Mouse (Mus musculus) liver, embryonic 11.5 days (tissue): ENCODE data around the gene Top3a. TPM values are rescaled to one million over a fixed set of nuclear protein-coding genes. Genes with fewer than 3 reads are reported as not detected.

ENCODE experiments used
- ATAC-seq: fragments of 200-750 bp; cut with Nextera tagmentation; replicated peaks from 2 replicates; pipeline ENCODE4 v1.8.0; 2017; ENCODE audit warnings: moderate number of reproducible peaks, mild to moderate bottlenecking, moderate TSS enrichment, moderate library complexity; ENCODE audit not compliant: low FRiP score
- DNase-seq: peaks from one replicate; pipeline ENCODE4 v3.0.0-alpha.2; 2017; ENCODE audit warnings: low spot score
- H3K27ac ChIP-seq: fragments of 300-500 bp; sonication (generic); 2 replicates; pipeline ENCODE4 v1.5.1; 2014; ENCODE audit warnings: mild to moderate bottlenecking, low read depth, low read length, control low read depth
- H3K27me3 ChIP-seq: fragments of 300-500 bp; sonication (generic); replicated peaks from 2 replicates; pipeline ENCODE4 v1.6.1; 2014; ENCODE audit warnings: low read length, mixed read lengths; ENCODE audit not compliant: control insufficient read depth, insufficient read depth
- H3K36me3 ChIP-seq: fragments of 300-500 bp; sonication (generic); 2 replicates; pipeline ENCODE4 v1.6.1; 2014; ENCODE audit warnings: mild to moderate bottlenecking, low read length, moderate library complexity, mixed read lengths; ENCODE audit not compliant: control insufficient read depth, insufficient read depth
- H3K4me1 ChIP-seq: fragments of 300-500 bp; sonication (generic); replicated peaks from 2 replicates; pipeline ENCODE4 v1.6.1; 2014; ENCODE audit warnings: low read length, mixed read lengths; ENCODE audit not compliant: control insufficient read depth, insufficient read depth
- H3K4me2 ChIP-seq: fragments of 300-500 bp; sonication (generic); 2 replicates; pipeline ENCODE4 v1.6.1; 2014; ENCODE audit warnings: mild to moderate bottlenecking, control low read depth, moderate library complexity
- H3K4me3 ChIP-seq: fragments of 300-500 bp; sonication (generic); 2 replicates; pipeline ENCODE4 v1.5.1; 2014; ENCODE audit warnings: low read depth, low read length, control low read depth
- H3K9ac ChIP-seq: fragments of 300-500 bp; sonication (generic); 2 replicates; pipeline ENCODE4 v1.6.1; 2014; ENCODE audit warnings: low read depth, low read length, control low read depth
- H3K9me3 ChIP-seq: fragments of 300-500 bp; sonication (generic); 2 replicates; pipeline ENCODE4 v1.6.1; 2016; ENCODE audit warnings: low read length, inconsistent platforms, mixed read lengths; ENCODE audit not compliant: control insufficient read depth
- WGBS: fragments of 180-500 bp; shearing (Covaris S2); extraction: QIAGEN DNeasy Blood & Tissue Kit; methylation state at CpG from one replicate; pipeline ENCODE4 v1.1.7; 2014; 5-methylcytosine and 5-hydroxymethylcytosine counted together
- polyA plus RNA-seq: library from polyadenylated mRNA; unstranded; fragments of >200 nt; fragmentation: Nextera tagmentation; extraction: Ambion mirVana; gene quantifications from 2 replicates; pipeline ENCODE4 v1.2.1, GENCODE M21; 2014

Top3a gene
- polyA plus RNA-seq, 1 experiment from 2014 or later: 16.2 TPM

GRCm38 (mm10) chr11:60731251-60731650 is 45.9 kb downstream of the Top3a start:
- WGBS: 90% methylated on average over 14 of the region's 14 CpGs
- ATAC-seq (no peak), DNase-seq (no peak)
- H3K9ac ChIP-seq: no peak overlapping the region
- H3K36me3 ChIP-seq: peaks cover 8% of the 10 kb centered on the region; the same call in 1 of the 2 replicates
- H3K27me3 ChIP-seq: no peaks in the 10 kb centered on the region
- peaks cover 11% of the 10 kb centered on the region for H3K4me1 ChIP-seq
- no peak overlapping the region for H3K27ac ChIP-seq
- H3K4me2 ChIP-seq: no peak overlapping the region
- H3K9me3 ChIP-seq: no peaks in the 10 kb centered on the region
- H3K4me3 ChIP-seq: no peak overlapping the region

- ATAC-seq: no peak
- no peaks in the 10 kb centered on the region for H3K27me3 ChIP-seq
- H3K27ac ChIP-seq: no peak overlapping the region
- no peaks in the 10 kb centered on the region for H3K9me3 ChIP-seq
- no peak overlapping the region for H3K4me2 ChIP-seq
- no peak overlapping the region for H3K9ac ChIP-seq
- H3K36me3 ChIP-seq: peaks cover 8% of the 10 kb centered on the region; the same call in 1 of the 2 replicates
- 84% methylated on average over 9 of the region's 9 CpGs for WGBS
- H3K4me1 ChIP-seq: peaks cover 14% of the 10 kb centered on the region
- DNase-seq: no peak
- H3K4me3 ChIP-seq: no peak overlapping the region
Measured at GRCm38 (mm10) chr11:60730169-60730568, 47.0 kb downstream of the Top3a start.

DNA sequence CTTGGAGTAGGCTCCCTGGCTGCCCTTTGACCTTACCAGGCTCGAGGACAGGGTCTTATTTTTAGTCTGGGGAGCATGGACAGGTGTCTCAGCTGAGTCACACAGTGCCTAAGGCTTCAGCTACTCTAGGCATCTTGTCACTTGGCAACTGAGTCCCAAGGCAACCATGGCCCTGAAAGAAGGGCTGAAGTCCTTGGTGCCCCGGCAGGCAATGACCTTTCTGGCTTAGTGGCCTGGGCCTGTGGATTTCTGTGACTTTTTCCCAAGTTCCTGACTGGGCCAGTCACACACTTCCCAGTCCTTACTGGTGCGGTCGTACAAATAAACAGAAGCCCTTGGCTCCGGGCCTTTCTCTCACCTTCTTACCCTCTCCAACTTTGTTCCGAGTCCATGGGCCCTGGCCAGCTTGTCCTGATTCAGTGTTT is 47.9 kb downstream of the Top3a start:
- H3K27ac ChIP-seq: no peak overlapping the region
- WGBS: 74% methylated on average over 6 of the region's 6 CpGs
- no peaks in the 10 kb centered on the region for H3K9me3 ChIP-seq
- ATAC-seq: no peak
- peak overlapping the region; percentile 84 for H3K4me3 ChIP-seq
- H3K9ac ChIP-seq: 0 out of 2 replicates have a peak overlapping the region, but pooled peaks have one; percentile 35
- peak overlapping the region; percentile 78 for H3K4me2 ChIP-seq
- peaks cover 14% of the 10 kb centered on the region for H3K4me1 ChIP-seq
- H3K36me3 ChIP-seq: peaks cover 8% of the 10 kb centered on the region; the same call in 1 of the 2 replicates
- H3K27me3 ChIP-seq: no peaks in the 10 kb centered on the region
- no peak for DNase-seq

GRCm38 (mm10) chr11:60728260-60728761 is 48.9 kb downstream of the Top3a start, which contains the start of gene Mief2:
Gene Mief2, plus strand, starts transcription at chr11:60728398.
- Histone ChIP-seq H3K4me1 (peaks cover 14% of the 10 kb centered on the region), H3K4me2 (peak within 1 kb of the TSS; percentile 78), H3K4me3 (peak within 1 kb of the TSS; percentile 84), H3K9me3 (no peaks in the 10 kb centered on the region), H3K36me3 (peaks cover 10% of the 10 kb centered on the region; the same call in 1 of the 2 replicates), H3K9ac (peak within 1 kb of the TSS; percentile 86), H3K27me3 (no peaks in the 10 kb centered on the region), H3K27ac (peak within 1 kb of the TSS; percentile 62)
- under 1% methylated on average over 44 of the region's 44 CpGs for WGBS
- ATAC-seq (peak; percentile 91), DNase-seq (peak; percentile 89)

GRCm38 (mm10) chr11:60727392-60728140 is 49.6 kb downstream of the Top3a start:
- H3K27ac ChIP-seq: peak overlapping the region; percentile 62
- ATAC-seq (no peak; the same call in 1 of the 2 replicates), DNase-seq (no peak)
- no peaks in the 10 kb centered on the region for H3K27me3 ChIP-seq
- 8% methylated on average over 12 of the region's 12 CpGs for WGBS
- peak overlapping the region; percentile 86 for H3K9ac ChIP-seq
- H3K9me3 ChIP-seq: no peaks in the 10 kb centered on the region
- peak overlapping the region; percentile 84 for H3K4me3 ChIP-seq
- peaks cover 16% of the 10 kb centered on the region; the same call in 1 of the 2 replicates for H3K36me3 ChIP-seq
- H3K4me1 ChIP-seq: peaks cover 14% of the 10 kb centered on the region
- H3K4me2 ChIP-seq: peak overlapping the region; percentile 78

GRCm38 (mm10) chr11:60726601-60727391 is 50.4 kb downstream of the Top3a start, which contains the start of gene Flii:
Gene Flii, minus strand, starts transcription at chr11:60727263.
- Histone ChIP-seq H3K4me3 (peak within 1 kb of the TSS; percentile 84), H3K27ac (peak within 1 kb of the TSS; percentile 62), H3K27me3 (no peaks in the 10 kb centered on the region), H3K9me3 (no peaks in the 10 kb centered on the region), H3K4me1 (peaks cover 14% of the 10 kb centered on the region), H3K9ac (peak within 1 kb of the TSS; percentile 86), H3K36me3 (peaks cover 18% of the 10 kb centered on the region; the same call in 1 of the 2 replicates), H3K4me2 (peak within 1 kb of the TSS; percentile 78)
- peak; percentile 75 for ATAC-seq
- under 1% methylated on average over 58 of the region's 71 CpGs for WGBS
- DNase-seq: peak; percentile 86

DNA sequence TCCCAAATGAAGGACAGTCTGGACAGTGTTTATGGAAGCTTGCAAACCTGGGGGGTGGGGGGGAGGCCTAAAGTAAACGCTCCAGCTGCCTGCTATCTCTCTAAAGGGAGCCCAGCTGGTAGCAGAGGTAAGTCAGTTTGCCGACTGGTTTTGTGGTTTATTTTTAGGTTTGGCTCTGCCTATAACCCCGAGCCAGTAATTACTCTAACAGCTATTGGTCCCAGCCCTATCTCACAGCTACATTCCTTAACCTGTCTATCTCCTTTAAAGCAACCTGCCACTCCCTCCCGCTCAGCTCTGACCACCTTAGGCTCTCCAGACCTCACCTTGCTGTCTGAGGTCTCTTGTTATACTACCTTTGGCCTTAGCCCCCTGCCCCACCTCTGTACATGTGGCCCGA is 57.9 kb downstream of the Top3a start:
- Histone ChIP-seq H3K4me1 (no peaks in the 10 kb centered on the region), H3K27ac (no peak overlapping the region), H3K4me2 (no peak overlapping the region), H3K9ac (no peak overlapping the region), H3K9me3 (no peaks in the 10 kb centered on the region), H3K27me3 (no peaks in the 10 kb centered on the region), H3K4me3 (no peak overlapping the region), H3K36me3 (peaks cover 66% of the 10 kb centered on the region)
- WGBS: 61% methylated on average over 5 of the region's 5 CpGs
- no peak for DNase-seq
- peak; percentile 40; the same call in 1 of the 2 replicates for ATAC-seq

DNA sequence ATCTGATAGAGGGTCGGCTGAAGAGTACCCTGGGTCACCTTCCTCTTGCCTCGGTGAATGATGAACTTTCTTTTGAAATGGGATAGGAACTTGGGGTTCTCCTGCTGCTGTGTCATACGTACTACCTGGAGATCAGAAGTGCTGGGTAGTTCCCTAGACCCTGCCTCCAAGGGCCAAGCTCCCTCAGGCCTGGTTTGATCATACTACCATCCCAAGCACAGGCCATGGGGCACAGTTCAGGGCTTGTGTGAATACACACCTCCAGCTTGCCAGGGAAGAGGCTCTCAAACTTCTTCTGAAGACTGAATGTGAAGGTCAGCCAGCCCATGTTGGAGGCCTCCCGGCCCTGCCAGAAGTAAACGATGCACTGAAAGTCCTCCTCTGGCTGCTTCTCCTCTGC is 61.3 kb downstream of the Top3a start:
- Histone ChIP-seq H3K4me3 (no peak overlapping the region), H3K4me1 (no peaks in the 10 kb centered on the region), H3K27me3 (no peaks in the 10 kb centered on the region), H3K9me3 (no peaks in the 10 kb centered on the region), H3K4me2 (no peak overlapping the region), H3K36me3 (peaks cover 68% of the 10 kb centered on the region), H3K9ac (no peak overlapping the region), H3K27ac (no peak overlapping the region)
- ATAC-seq: no peak
- DNase-seq: no peak
- WGBS: 90% methylated on average over 5 of the region's 5 CpGs
